ENCODE assay signal across 10 mouse cellular contexts in genomic region chr14:32161090-32161885, GRCm38 (mm10). TPM values are rescaled to one million over a fixed set of nuclear protein-coding genes. Genes with fewer than 3 reads are reported as not detected.
DNase-seq lines count a peak whose midpoint lies in the region; ATAC-seq lines count a peak whose summit lies in the region.
"Had no signal": no experiment of that assay in that cellular context is flagged by ENCODE, and none has a peak within 500 bp of the region (broad histone marks: within the 10 kb centered on the region; RNA-seq: fewer than 3 reads in every experiment).

No protein-coding gene starts in this region.

- peak overlapping the region; percentile 97 for H3K4me3 ChIP-seq in heart, embryonic 12.5 days
- no peak overlapping the region for H3K4me3 ChIP-seq in hindbrain, embryonic 14.5 days (replicated peaks; ENCODE audit: low read length)

- 78% methylated on average over 12 of the region's 12 CpGs for WGBS in heart, embryonic 12.5 days
- 93% methylated on average over 12 of the region's 12 CpGs for WGBS in hindbrain, embryonic 14.5 days

- no peaks in the 10 kb centered on the region for H3K27me3 ChIP-seq in heart, embryonic 12.5 days (replicated peaks)
- H3K27me3 ChIP-seq in hindbrain, embryonic 14.5 days (ENCODE audit: control insufficient read depth, insufficient read depth, low read length), result no peaks in the 10 kb centered on the region

- ATAC-seq in heart, embryonic 12.5 days (ENCODE audit: insufficient number of reproducible peaks, low FRiP score), result no peak; the same call in 1 of the 2 replicates
- ATAC-seq in hindbrain, embryonic 14.5 days (ENCODE audit: low FRiP score), result no peak
- ATAC-seq in megakaryocyte-erythroid progenitor cell, adult 5-6 weeks (replicated peaks; ENCODE audit: low FRiP score, low TSS enrichment, poor library complexity, severe bottlenecking), result peak; percentile 60
- ATAC-seq: CD4-positive, CD25-positive, alpha-beta regulatory T cell, adult 4 months had no signal

- no peaks in the 10 kb centered on the region for H3K36me3 ChIP-seq in heart, embryonic 12.5 days
- no peaks in the 10 kb centered on the region for H3K36me3 ChIP-seq in hindbrain, embryonic 14.5 days (replicated peaks; ENCODE audit: control insufficient read depth, insufficient read depth)

- H3K9me3 ChIP-seq in heart, embryonic 12.5 days (replicated peaks), result no peaks in the 10 kb centered on the region
- H3K9me3 ChIP-seq in hindbrain, embryonic 14.5 days (ENCODE audit: control insufficient read depth, low read length), result no peaks in the 10 kb centered on the region

- H3K9ac ChIP-seq in heart, embryonic 12.5 days, result peak overlapping the region; percentile 96
- peak overlapping the region; percentile 97; the same call in 1 of the 2 replicates for H3K9ac ChIP-seq in hindbrain, embryonic 14.5 days

- no peak overlapping the region for H3K27ac ChIP-seq in heart, embryonic 12.5 days (ENCODE audit: poor library complexity, severe bottlenecking)
- H3K27ac ChIP-seq in hindbrain, embryonic 14.5 days, result no peak overlapping the region

- DNase-seq in heart, adult 18-20 months, result no peak
- peak; percentile 20 for DNase-seq in R1 (ENCODE audit: low read depth, low spot score)
- DNase-seq in hindbrain, embryonic 14.5 days (ENCODE audit: low spot score), result no peak
- DNase-seq in thymus, postnatal 10 days (ENCODE audit: low spot score in 2 of 2), result no peak
- no peak for DNase-seq in adrenal gland, postnatal 25 days
- DNase-seq in cerebellum, adult 8-10 months, result no peak

- peaks cover 43% of the 10 kb centered on the region for H3K4me1 ChIP-seq in heart, embryonic 12.5 days (replicated peaks)
- H3K4me1 ChIP-seq in hindbrain, embryonic 14.5 days (replicated peaks; ENCODE audit: control insufficient read depth, insufficient read depth, low read length), result peaks cover 30% of the 10 kb centered on the region

- H3K4me2 ChIP-seq in heart, embryonic 12.5 days, result peak overlapping the region; percentile 90
- H3K4me2 ChIP-seq in hindbrain, embryonic 14.5 days (replicated peaks), result peak overlapping the region; percentile 94

RNA-seq across cellular contexts. Expression of gene Ncoa4, which starts 1.6 kb away (rescaled TPM):
- 146 and 147 TPM in 2 replicates for polyA plus RNA-seq in heart, embryonic 12.5 days (2016; fragmentation: Nextera tagmentation; extraction: Ambion mirVana)
- 100 to 1,000 TPM; 146 to 149 TPM for total RNA-seq in heart, adult 18-20 months (2021)
- 124 and 146 TPM in 2 replicates for polyA plus RNA-seq in hindbrain, embryonic 14.5 days (2014; fragmentation: Nextera tagmentation; extraction: Ambion mirVana)
- total RNA-seq in megakaryocyte-erythroid progenitor cell, adult 5-6 weeks (2014; fragmentation: Nextera tagmentation), result 48.1 and 49.3 TPM in 2 replicates
- 51.3 and 68.1 TPM in 2 replicates for total RNA-seq in megakaryocyte-erythroid progenitor cell, adult 5-6 weeks (2017)
- 151 and 193 TPM in 2 replicates for total RNA-seq in adrenal gland, postnatal 25 days (2021)

RNA-seq across cellular contexts. Expression of gene Msmb, which starts 19.5 kb away (rescaled TPM):
- not detected in 2 replicates for polyA plus RNA-seq in heart, embryonic 12.5 days (2016; fragmentation: Nextera tagmentation; extraction: Ambion mirVana)
- total RNA-seq in heart, adult 18-20 months (2021), result not detected
- polyA plus RNA-seq in hindbrain, embryonic 14.5 days (2014; fragmentation: Nextera tagmentation; extraction: Ambion mirVana), result not detected in 2 replicates
- total RNA-seq in megakaryocyte-erythroid progenitor cell, adult 5-6 weeks (2014; fragmentation: Nextera tagmentation), result not detected in 2 replicates
- not detected in 2 replicates for total RNA-seq in megakaryocyte-erythroid progenitor cell, adult 5-6 weeks (2017)
- not detected in 2 replicates for total RNA-seq in adrenal gland, postnatal 25 days (2021)
- total RNA-seq: neutrophil, adult 5-6 weeks had no signal
- polyA plus RNA-seq: CD4-positive, CD25-positive, alpha-beta regulatory T cell, adult 4 months had no signal

RNA-seq across cellular contexts. Expression of gene Timm23, which starts 40.4 kb away (rescaled TPM):
- 279 and 286 TPM in 2 replicates for polyA plus RNA-seq in heart, embryonic 12.5 days (2016; fragmentation: Nextera tagmentation; extraction: Ambion mirVana)
- 100 to 1,000 TPM; 205 to 217 TPM for total RNA-seq in heart, adult 18-20 months (2021)
- polyA plus RNA-seq in hindbrain, embryonic 14.5 days (2014; fragmentation: Nextera tagmentation; extraction: Ambion mirVana), result 244 and 255 TPM in 2 replicates
- total RNA-seq in megakaryocyte-erythroid progenitor cell, adult 5-6 weeks (2014; fragmentation: Nextera tagmentation), result 216 and 235 TPM in 2 replicates
- total RNA-seq in megakaryocyte-erythroid progenitor cell, adult 5-6 weeks (2017), result 189 and 199 TPM in 2 replicates
- 121 and 174 TPM in 2 replicates for total RNA-seq in adrenal gland, postnatal 25 days (2021)

RNA-seq across cellular contexts. Expression of gene Parg, which starts 40.5 kb away (rescaled TPM):
- 35.5 and 37.9 TPM in 2 replicates for polyA plus RNA-seq in heart, embryonic 12.5 days (2016; fragmentation: Nextera tagmentation; extraction: Ambion mirVana)
- total RNA-seq in heart, adult 18-20 months (2021), result 10 to 100 TPM; 17.0 to 18.5 TPM
- polyA plus RNA-seq in hindbrain, embryonic 14.5 days (2014; fragmentation: Nextera tagmentation; extraction: Ambion mirVana), result 40.1 and 44.8 TPM in 2 replicates
- total RNA-seq in megakaryocyte-erythroid progenitor cell, adult 5-6 weeks (2014; fragmentation: Nextera tagmentation), result 31.5 and 33.9 TPM in 2 replicates
- 102 and 122 TPM in 2 replicates for total RNA-seq in megakaryocyte-erythroid progenitor cell, adult 5-6 weeks (2017)
- total RNA-seq in adrenal gland, postnatal 25 days (2021), result 73.1 and 75.6 TPM in 2 replicates
